Mouse (Mus musculus) cerebral cortex, adult 2 months (tissue): ENCODE measurements around the gene Slc4a5.

Source experiments
- WGBS: fragments of 180-500 bp; shearing (Covaris S2); methylation state at CpG from one replicate; pipeline ENCODE4 v1.1.7; 2018; 5-methylcytosine and 5-hydroxymethylcytosine counted together

Slc4a5 gene

DNA sequence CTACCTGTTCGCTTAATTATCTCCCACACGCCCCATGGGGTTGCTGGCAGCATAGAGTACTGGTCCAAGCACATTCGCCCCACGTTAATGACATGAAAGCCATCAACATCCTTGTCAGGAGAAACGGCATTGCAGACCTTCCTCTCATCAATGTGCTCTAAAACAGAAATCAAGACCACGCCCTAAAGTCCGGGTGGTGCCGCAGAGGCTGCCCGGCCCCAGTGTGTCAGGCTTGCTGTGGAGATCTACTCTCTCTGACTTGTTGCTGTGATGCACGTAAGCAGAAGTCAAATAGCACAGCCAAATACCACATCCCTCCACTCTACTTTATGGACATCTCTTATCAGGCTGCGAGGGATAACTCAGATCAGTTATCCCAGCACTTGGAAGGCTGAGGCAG is 91.6 kb downstream of the Slc4a5 start:
- WGBS: 95% methylated on average over 11 of the region's 11 CpGs

DNA sequence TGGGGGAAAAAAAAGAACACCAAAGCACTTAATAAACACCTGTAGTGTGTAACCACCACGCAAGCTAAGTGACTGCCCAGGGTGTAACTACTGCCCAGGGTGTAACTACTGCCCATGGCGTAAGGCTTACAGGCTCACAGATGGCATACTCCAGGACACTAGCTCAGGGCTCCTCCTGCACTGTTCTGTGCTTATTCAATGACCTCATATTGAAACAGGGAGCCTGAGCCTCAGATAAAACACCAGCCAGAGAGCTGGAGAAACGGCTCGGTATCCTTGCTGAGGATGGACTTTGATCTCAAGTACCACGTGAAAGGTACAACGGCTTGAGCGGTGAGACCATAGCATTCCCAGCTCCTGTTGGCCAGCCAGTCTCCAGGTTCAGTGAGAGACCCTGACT is 92.4 kb downstream of the Slc4a5 start:
- 93% methylated on average over 7 of the region's 7 CpGs for WGBS

DNA sequence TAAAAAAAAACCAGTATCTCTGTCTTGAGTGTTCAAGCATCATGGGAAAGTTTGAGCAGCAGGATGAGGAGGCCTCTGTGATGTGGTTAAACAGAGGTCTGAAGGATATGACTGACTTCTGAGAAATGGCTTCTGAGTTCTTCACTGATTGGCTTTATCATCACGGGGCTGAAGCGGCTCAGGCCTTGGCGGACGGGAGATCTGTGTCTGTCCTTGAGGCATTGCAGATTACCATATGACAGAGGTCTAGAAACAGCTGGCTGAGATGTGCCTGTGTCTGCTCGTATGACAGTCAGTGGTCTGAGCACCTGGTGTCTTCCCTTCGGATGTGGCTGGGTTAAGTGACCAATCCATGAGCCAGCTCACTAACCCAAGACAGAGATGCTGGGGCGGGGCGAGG is 92.9 kb downstream of the Slc4a5 start:
- WGBS: 93% methylated on average over 8 of the region's 8 CpGs

DNA sequence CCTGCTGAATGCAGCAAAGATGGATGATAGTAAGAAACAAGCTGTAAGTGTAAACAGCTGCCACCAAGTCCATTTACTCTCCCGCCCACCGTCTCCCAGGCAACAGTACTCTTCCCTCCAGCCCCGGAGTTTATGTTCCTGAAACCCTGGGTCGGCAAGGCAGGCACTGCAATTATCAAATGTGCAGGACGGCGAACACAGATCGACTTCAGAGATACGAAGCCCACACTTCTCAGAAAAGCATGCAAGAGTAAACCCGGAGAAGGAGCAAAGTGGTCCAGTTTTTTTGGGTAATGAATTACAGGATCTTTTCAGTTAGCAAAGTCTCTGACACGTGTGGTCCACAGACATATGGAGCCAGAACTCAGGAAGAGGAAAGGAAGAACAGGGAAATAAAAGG is 96.4 kb downstream of the Slc4a5 start:
- WGBS: 14% methylated on average over 10 of the region's 10 CpGs

DNA sequence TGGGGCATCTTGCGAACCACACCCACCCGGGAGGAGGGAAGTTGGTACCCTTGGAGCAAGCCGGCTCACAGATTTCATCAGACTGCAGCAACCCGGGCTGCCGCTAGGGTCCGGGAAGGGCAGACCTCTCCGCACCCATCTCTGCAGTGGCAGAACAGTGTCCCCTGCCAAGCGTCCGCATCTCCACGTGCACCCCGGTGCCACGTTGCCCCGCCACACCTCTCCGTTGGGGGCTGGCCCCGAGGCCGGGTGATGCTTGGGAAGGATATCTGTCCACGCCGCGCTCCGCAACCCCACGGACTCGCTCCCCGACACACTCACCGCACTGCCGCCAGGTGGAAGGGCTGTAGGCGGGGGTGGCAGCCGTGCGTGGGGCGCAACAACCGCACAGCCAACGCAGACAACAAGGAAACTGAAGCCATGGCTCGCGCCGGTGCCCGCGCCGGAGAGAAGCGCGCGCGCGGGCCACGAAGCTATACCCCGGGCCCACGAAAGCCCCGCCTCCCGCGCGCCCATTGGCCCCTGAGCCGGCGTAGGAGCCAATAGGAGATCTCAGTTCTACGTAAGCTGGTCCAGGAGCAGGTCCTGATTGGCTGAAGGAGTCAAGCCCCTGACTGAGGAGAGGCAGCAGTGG is 97.6 kb downstream of the Slc4a5 start:
- WGBS: under 1% methylated on average over 52 of the region's 52 CpGs

DNA sequence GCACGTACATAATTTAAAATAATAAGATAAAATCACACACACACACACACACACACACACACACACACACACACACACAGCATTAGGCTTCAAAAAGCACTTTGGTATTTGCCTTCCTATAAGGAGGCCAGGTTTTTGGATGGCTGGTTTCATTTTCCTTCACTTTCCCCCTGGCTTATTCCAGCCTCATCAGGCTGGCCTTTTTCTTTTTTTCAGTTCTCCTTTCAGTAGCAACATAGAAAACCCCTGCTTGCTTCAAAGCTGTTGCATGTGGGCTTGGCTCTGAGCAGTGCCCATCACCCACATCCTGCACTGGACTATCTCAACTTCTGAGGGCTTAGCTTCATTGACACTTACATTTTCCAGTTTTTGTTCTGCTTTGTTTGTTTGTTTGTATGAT is 102.3 kb downstream of the Slc4a5 start:
- 63% methylated on average over 1 of the region's 1 CpGs for WGBS

DNA sequence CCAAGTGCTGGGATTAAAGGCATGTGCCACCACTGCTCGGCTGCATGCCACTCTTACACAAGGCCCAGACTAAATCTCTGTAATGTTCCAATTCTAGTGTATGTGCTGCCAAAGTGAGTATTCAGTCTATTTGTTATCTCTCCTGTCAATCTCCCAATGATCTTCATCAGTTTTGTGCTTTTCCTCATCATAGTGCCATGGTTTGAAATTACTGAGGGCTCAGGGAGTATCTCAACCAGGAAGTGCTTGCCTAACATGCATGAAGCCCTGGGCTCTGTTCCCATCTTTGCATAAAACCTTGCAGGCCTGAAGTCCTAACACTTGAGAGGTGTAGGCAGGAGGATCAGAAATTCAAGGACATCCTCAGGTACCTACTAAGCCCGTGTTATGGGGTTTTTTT is 103.2 kb downstream of the Slc4a5 start:
- WGBS: 68% methylated on average over 2 of the region's 2 CpGs

DNA sequence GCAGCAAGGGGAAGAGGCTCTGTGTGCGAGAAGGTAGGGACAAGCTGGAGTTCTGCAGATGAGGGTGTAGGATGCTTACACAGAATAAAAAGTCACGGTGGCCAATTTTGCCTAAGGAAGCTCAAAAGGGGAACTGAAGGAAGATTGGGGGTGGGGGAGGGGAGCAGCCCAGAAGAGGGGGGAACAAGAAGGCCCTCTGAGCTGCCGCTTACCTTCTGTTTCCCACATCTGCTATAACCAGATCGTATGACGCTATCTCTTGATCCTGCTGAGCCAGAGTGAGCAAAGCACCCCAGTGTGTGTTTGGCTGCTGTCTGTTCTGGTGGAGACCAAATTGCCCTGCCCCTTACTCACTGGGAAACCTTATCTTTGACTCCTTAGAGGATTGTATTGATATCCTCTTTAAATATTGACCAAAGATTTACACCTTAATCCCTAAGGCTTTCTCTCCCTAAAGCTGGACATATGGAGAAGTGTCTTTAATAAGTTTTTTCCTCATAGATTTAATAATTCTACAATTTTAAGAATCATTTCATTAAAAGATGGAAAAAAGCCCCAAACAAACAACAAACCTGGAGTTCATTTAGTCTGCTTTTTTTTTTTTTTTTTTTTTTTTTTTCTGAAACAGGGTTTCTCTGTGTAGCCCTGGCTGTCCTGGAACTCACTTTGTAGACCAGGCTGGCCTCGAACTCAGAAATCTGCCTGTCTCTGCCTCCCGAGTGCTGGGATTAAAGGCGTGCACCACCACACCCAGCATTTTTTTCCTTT is 104.2 kb downstream of the Slc4a5 start:
- WGBS: 86% methylated on average over 8 of the region's 8 CpGs

DNA sequence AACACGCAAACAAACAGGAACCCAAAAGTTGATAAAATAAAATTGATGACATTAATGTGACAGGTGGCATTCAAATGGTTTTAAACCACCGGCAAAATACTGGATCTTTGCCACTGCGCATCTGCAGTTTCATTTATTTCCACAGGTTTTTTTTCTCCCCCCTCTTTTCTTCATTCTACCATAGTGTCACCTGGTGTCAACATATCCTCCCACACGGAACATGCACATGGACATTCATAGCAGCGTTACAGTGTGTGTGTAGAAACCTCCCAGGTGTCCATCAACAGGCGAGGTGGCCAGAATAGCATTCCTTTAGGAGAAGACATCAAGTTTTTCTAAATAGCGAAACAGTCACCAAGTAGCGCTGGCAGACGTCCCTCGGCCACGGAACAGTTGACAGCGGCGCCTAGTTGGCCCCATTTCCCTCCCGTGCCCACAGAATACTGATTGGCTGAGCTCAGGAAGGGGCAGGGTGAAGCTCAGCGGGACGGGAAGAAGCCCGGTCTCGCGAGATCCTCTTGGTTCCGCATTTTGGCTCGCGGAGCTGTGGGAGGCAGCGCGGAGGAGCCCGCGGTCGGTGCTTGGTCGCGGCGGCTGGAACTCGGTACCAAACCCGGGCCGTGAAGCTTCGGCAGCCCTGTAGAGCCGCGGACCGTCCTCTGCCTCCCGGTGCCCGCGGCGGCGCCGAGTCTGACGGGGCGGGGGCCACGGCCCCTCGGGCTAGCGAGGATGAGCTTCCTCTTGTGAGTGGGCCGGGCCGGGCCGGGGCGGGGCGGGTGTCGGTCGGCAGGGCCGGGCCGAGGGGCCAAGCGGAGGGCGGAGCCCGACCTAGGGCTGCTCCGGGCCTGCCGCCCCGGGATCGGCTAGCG is 106.1 kb downstream of the Slc4a5 start, which contains the start of the genes Mthfd2 and Mob1a:
TSS of gene Mthfd2 (minus strand) at position 384 of the 869 bp plus-strand sequence.
TSS of gene Mob1a (plus strand) at position 492 of the 869 bp plus-strand sequence.
- 1% methylated on average over 64 of the region's 65 CpGs for WGBS

DNA sequence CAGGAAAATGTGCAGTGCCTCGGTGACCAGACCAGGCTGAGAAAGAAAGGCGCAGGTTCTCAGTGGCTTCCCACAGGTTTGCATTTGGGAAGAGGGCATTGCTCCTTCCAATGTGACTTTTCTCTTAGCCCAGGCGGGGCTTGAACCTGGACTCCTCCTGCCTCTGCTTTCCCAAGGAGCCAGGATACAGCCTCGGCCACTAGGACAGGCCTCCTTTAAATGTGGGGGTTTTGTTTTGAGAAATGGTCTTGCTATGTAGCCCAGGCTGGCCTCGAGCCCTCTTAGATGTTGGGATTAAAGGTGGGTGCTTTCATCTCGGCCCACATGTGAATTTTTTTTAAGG is 106.7 kb downstream of the Slc4a5 start:
- WGBS: 1% methylated on average over 6 of the region's 6 CpGs

DNA sequence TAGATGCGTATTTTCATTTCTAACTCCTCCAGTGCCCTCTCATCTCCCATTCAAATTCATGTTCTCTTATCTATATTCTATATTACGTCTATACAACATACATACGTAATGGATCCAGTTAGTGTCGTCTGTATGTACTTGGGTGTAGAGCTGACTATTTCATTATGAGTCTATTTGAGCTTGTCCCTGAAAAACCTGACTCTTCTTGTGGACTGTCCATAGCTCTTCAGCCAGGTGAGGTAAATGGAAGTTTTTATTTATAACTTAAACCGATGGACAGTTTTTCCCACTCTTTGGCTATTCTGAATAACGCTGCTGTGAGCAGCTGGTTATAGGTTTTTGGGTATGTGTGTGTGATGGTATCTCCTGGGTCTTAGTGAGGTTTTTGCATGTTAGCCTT is 107.1 kb downstream of the Slc4a5 start:
- 37% methylated on average over 6 of the region's 6 CpGs for WGBS

DNA sequence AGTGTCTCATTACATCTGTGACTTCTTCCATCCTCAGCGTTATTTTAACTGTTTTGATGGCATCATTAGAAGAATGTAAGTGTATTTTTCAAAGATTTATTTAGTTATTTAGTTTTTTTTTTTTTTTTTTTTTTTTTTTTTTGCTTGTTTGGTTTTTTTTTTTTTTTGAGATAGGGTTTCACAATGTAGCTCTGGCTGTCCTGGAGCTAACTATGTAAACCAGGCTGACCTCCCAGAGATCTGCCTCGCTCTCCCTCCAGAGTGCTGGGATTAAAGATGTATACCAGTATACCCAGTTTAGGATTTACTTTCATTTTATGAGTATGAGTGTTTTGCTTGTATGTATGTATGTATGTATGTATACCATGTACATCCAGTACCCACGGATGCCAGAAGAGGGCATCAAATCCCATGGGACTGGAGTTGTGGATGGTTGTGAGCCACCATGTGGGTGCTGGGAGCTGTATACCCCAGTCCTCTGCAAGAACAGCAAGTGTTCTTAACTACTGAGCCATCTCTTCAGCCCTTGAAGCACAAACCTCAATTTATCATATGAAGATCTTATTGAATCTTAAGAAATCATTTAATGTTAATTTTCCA is 108.1 kb downstream of the Slc4a5 start:
- 84% methylated on average over 3 of the region's 3 CpGs for WGBS

DNA sequence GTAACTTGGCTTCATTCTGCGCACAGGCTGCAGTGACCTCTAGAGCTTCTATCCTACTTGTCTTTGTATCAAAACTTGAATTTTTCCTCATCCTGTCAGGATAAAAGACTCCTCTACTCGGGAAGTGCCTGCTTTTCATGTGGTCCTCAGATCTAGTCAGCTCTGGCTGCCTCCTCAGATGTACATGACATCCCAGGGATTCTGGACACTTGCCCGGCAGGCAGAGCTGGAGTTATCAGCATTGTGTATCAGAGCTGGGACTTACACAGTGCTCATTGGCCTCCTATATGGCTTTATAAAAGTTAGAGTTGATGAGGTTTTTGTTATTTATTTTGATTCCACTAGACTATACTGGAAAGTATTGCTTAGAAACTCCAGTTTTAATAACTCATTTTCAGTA is 121.8 kb downstream of the Slc4a5 start:
- WGBS: 51% methylated on average over 3 of the region's 3 CpGs

DNA sequence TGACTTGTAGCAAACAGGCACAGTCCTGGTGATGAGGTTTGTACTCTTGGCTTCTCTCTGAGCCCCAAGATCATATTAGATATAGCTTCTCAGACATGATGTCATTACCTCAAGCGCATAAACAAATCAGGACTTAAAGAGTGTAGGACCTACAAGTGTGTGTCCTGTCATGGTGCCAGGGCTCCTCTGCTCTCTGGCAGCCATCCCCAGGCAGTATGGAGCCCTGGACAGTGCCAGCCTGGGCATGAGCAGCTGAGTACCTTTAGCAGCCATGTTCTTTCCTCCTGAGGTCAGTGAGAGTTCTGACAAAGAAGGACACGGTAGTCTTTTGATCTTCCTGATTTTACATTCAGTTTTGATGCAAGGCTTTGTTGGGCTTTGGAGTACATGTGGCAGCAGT is 123.3 kb downstream of the Slc4a5 start:
- WGBS: 71% methylated on average over 2 of the region's 2 CpGs

DNA sequence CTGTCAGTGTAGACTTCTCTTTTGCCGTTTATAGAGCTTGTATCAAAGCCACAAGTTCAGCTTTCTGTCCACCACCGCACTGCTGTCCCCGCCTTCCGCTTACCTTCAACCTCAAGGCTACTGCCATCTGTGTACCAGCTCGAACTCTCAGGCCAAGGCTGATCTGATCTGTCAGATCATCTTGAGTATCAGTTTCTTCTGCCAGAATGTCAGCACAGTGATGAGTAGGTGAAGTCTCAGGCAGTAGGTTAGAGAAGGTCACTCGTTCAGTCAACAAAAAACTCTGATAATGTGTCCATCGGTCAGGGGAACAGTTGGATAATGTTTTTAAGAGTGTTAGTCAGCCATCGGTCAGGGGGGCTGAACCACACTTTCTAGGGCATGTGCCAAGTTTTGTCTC is 125.7 kb downstream of the Slc4a5 start:
- whole genome bisulfite sequencing: 93% methylated on average over 8 of the region's 8 CpGs

DNA sequence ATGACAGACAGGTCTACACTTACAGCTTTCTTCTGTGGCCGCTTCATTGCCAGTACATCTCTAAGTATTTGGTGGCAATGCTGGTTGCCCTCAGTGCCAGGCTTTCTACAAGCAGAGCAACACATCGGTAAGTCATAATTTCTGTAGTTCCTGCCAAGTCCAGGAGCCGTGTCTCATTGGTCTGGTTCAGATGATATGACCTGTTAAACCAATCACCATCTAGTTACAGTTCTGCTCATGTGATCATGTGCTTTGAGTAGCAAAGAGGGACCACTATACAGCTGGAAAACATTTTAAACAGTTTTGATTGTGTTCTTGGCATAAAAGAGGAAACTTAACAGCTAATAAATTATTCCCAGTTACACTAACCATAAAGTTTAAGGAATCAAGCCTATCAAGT is 128.3 kb downstream of the Slc4a5 start:
- 77% methylated on average over 3 of the region's 3 CpGs for WGBS

DNA sequence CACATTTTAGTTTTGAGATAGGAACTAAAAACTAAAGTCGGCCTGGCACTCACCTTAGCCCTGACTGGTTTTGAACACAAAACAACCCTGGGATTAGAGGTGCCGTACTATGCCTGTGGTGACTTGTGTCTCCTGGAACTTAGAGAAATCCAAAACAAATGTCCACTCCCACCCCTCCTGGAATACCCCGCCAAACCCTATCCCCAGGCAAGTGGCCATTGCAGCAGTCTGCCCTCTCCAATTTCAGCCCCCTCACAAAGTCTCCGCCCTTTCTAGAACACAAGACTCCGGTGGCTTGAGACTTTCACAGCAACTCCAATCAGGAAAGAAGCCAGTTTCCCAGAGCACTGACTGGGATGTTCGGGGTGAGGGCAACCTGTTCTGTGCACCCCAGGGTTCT is 129.2 kb downstream of the Slc4a5 start, which contains the start of gene Bola3:
TSS of gene Bola3 (plus strand) at position 275 of the 400 bp plus-strand sequence.
- 22% methylated on average over 6 of the region's 6 CpGs for WGBS

DNA sequence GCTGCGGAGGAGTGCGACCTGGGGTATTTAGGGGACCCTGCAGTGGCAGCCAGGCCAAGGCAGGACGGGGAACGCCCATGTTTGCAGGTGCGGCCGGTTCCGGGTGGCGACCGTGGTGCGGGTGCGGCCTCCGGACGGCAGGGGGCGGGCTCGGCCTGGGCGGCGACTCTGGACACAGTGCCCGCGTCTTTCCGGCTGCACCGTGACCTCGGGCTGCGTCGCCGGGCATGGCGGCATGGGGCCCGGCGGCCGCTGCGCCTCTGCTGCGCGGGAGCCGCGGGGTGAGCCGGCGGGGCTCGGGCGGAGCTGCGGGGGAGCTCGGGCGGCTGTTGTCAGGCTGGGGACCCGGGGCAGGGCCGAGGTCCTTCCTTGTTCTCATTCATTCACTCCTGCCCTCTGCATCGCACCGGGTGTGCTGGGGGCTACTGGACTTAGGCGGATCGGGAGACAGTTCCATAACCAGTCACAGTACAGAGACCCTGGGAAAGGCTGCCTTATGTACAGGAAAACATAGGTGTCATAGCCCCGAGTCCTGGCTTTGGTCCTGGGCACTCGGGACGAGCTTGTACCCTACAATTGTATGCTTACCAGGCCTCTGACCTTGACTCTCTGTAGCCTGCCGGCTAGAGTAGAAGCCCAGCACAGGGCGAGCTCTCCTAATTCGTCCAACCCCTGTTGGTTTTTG is 129.8 kb downstream of the Slc4a5 start:
- WGBS: under 1% methylated on average over 53 of the region's 53 CpGs

DNA sequence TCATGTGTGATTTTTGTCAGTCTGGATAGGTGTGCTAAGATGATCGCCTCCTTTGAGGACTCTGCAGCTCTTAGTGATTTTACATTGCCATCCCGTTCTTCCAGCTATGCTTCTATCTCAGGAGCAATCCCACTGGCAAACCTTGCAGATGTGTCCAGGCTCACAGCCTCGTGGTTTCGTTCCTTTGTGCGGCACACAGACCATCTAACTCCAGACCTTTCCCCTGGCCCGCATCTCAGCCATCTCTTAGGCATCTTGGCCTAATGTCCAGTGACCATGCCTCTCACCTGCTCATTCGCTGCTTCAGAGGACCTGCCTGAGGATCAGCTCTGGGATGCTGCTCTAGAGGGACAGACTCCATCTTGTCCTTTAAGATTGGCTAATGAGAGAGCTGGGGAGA is 130.5 kb downstream of the Slc4a5 start:
- WGBS: 74% methylated on average over 7 of the region's 7 CpGs

DNA sequence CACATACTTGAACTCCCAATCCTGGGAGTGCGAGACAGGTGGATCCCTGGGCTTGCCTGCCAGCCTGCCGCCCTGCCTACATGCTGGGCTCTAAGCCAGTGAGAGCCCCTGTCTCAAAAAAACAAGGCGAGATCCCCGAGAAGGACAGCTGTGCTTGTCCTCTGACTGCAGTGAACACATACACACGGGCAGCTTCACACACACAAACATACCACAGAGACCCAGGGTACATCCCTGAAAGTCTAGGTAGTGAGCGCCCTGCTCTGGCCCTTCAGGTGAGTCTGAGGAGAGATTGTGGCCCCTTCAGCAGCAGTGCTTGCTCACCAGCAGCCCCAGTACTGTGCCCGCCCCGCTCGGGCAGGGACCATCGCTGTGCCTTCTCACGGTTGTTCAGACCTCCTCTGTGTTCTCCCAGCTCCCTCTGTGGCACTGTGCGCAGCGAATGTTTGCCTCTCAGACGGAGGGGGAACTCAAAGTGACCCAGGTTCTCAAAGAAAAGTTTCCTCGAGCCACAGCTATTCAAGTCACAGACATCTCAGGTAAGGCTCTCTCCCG is 131.3 kb downstream of the Slc4a5 start:
- 82% methylated on average over 16 of the region's 16 CpGs for WGBS

DNA sequence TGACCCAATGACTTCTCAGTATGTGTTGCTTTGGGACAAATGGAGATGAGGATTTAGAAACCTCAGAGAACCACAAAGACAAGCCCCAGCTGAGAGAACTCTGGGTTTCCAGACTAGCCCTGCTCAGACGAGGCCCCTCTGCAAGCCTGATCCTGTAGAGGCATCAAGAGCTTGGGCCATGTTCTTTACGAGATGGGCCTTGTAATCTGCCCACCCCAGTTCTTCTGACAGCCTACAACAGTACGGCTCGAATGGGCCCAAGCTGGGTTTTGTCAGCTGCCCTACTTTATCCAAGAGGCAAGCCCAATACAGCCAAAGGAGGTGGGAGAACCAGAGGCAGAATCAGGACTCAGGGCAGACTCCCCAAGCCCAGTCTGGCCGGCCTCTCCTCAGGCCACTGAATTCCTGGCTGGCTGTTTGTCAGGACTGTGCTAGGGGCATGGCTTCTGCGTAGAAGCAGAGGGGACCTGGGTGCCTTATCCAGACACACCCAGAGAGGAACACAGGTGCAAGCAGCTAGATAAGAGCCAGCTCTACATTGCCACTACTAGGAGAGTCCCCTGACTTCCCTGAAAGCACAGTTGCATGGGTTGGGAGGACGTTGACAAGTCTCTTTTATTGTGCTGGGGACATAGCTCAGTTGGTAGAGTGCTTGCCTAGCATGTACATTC is 132.0 kb downstream of the Slc4a5 start:
- 77% methylated on average over 7 of the region's 7 CpGs for WGBS
